Mouse (Mus musculus) liver, embryonic 14 days (tissue): ENCODE data around the gene Rora. TPM values are rescaled to one million over a fixed set of nuclear protein-coding genes. Genes with fewer than 3 reads are reported as not detected.

Experiments used
- polyA plus RNA-seq: library from polyadenylated mRNA; depleted of rRNA; stranded (reverse); fragments of >200 nt; gene quantifications from 2 replicates; pipeline ENCODE4 v1.2.3, GENCODE M21; 2012; rRNA removed

Gene Rora
- 0.91 and 0.96 TPM in 2 replicates for polyA plus RNA-seq

DNA sequence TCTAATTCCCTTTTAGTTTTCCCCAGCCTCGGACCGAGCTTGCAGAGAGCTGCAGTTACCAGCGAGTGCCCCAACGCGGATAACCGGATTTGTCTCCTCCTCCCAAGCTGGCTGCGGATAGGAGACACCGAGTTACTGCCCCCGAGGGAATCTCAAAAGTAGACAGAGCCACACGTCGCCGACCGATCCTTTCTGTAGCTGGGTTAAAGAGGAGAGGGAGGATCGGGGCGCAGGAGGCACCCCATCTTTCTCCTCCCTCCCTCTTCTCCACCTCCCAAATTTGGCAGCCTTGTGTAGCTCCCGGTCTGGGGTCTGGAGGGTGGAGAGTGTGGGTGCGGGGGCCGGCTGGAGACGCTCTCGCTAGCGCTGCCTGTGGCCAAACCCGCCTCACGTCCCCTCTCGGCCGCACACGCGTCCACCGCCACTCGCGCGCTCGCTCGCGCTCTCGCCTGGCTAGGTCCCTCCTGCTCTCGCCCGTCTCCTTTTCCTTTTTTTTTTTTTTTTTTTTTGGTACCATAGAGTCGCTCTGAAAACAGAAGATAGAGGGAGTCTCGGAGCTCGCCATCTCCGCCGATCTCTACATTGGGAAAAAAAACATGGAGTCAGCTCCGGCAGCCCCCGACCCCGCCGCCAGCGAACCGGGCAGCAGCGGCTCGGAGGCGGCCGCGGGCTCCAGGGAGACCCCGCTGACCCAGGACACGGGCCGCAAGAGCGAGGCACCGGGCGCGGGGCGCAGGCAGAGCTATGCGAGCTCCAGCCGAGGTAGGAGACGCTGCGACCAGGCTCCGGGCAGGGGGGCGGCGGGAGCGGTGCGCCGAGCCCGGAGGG is at the start of gene Rora:
TSS of gene Rora (plus strand) at position 576 of the 828 bp plus-strand sequence.

DNA sequence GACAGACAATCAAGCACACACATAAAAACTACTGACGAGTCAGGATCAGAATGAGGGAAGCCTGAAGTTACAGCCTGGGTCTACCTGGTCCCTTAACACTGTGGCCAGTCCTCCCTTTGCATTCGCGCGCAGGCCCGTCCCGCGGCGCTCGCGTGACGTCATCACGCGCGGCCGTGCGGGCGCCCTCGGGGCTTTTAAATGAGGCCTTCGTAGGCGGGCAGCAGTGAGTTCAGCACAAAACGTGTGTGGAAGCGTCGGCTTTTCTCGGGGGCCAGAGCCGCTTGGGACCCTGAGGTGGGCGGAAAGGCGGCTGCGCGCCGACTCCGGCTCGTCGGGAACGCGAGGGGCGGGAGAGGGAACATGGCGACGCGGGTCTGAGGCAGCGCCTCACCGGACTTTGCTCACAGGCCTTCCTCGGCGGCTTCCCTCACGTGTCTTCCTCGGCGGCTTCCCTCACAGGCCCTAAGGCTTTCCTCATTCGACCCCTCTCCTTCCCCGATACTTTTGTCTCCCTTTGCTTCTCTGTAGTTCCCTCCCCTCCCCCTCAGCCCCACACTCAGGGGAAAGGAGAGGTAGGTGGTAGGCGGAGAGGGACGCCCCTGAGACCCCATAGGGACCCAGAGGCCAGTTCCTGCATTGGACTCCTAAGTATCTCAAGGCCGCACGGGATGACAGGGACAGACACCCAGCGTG is 744.3 kb downstream of the Rora start, which contains the start of gene Ice2:
TSS of gene Ice2 (plus strand) at position 147 of the 693 bp plus-strand sequence.

